Mouse (Mus musculus): ENCODE results near the gene Pafah1b2.
A peak's percentile ranks its signal among the peaks of the same experiment; 100 is the strongest.

The Pafah1b2 gene

DNA sequence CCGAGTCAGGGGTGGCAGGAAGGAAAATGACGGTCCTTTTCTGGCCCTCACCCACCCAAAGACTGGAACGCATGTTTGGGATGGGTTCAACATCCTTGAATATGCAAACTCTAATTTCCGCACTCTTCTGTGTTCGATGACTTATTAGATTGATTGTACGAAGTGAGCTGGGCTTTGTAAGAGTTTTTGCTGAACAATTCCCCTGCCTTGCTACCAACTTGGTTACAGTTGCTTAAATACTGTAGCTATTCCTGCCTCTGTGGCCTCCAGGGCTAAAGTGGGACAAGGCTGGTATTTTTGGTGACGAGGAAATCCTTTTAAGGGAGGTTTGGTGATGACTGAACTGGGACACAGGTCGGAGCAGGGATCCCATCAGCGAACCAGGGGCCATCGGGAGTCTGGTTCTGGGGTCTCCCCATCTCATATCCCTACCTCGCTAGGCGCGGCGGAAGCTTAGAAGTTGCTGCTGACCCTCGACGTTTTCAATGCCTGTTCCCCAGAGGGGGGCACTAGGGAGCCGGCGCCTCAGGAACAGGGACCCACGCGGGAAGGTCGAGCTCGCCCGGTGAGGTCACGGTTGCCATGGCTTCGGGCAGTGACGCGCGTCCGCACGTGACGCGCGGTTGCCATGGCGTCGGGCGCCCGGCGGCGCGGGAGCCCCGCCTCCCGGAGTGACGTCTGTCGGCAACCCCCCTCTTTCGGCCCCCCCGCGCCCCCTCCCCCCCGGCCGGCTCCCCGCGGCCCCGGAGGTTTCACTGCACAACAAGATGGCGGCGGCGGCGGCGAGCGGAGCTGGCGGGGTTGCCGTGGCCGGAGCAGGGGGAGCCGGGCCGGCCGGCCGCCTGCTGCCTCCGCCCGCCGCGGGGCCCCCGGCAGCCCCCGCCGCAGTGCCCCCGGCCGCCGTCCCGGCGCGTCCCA lies at the start of gene Pafah1b2, which contains the start of gene Sik3:
Pafah1b2 (minus strand) TSS at position 600 of the 918 bp plus-strand sequence.
Sik3 (plus strand) TSS at position 730 of the 918 bp plus-strand sequence.
- DNase-seq (ENCODE audit: low spot score), result peak; percentile 96

GRCm38 (mm10) chr9:46061696-46062425 lies 49.4 kb upstream of the Pafah1b2 start:
- DNase-seq (ENCODE audit: low spot score), result no peak

- DNase-seq (ENCODE audit: low spot score), result no peak
Measured at GRCm38 (mm10) chr9:46060249-46060648, 47.8 kb upstream of the Pafah1b2 start.

GRCm38 (mm10) chr9:46058065-46058464 lies 45.6 kb upstream of the Pafah1b2 start:
- DNase-seq (ENCODE audit: low spot score), result no peak

- no peak for DNase-seq (ENCODE audit: low spot score)
Measured at GRCm38 (mm10) chr9:46053014-46053666, 40.6 kb upstream of the Pafah1b2 start.

- no peak for DNase-seq (ENCODE audit: low spot score)
Measured at GRCm38 (mm10) chr9:46050203-46050602, 37.7 kb upstream of the Pafah1b2 start.

GRCm38 (mm10) chr9:46049525-46049924 lies 37.0 kb upstream of the Pafah1b2 start:
- no peak for DNase-seq (ENCODE audit: low spot score)

GRCm38 (mm10) chr9:46046724-46047517 lies 34.4 kb upstream of the Pafah1b2 start:
- DNase-seq (ENCODE audit: low spot score), result peak; percentile 51

- DNase-seq (ENCODE audit: low spot score), result no peak
Measured at GRCm38 (mm10) chr9:46043626-46044025, 31.1 kb upstream of the Pafah1b2 start.

DNA sequence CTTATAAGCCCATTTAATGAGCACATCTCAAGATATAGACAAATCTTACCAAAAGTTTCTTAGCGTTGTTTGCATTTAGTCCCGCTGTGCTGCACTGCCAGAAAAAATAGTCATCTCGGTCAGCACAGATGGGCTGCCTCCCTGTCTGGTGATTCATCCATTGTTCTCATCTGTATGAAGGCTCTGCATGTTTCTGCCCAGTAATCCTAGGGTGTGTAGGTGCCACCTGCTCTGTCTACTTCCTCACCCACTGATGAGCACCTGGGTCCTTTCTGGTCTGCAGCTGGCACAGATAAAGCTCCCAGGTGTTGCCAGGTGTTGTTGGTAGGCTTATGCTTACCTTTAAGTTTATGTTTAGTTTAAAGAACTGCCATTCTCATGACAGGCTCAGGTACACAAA lies 29.9 kb upstream of the Pafah1b2 start:
- DNase-seq (ENCODE audit: low spot score), result no peak

DNA sequence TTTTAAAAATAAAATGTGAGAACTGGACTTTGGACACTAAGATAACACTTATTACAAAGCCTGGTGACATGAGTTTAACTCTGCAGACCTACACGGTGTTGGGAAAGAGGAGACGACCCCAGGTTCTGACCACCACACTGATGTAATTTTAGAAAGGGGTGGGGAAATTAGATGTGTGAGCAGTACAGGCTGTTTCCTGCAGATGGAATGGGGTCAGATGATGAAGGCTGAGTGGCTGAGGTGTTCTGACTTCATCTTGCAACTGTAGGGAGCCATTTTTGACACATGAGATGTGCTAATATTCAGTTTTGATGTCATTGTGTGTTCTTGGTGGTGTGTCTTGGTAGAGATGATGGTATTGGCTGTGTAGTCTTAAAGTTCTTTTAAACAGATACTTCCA lies 28.7 kb upstream of the Pafah1b2 start:
- DNase-seq (ENCODE audit: low spot score), result no peak

DNA sequence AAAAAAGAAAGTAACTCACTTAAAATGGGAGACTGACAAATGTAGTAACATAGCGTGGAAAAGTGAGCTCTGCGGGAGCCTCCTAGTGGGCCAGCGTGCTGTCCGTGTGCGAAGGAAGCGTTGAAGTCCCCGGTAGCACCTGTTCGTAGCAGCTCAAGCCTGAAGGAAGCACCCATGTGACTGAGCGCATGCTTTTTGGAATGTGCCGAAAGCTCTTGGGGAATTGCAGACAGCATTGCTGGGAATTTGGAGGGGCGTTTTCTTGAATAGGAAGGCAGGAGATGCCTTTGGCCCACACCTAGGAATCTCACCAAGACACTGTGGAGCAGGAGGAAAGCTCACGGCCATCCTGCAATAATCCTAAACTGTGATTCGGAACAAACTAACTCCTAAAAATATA lies 26.3 kb upstream of the Pafah1b2 start:
- DNase-seq (ENCODE audit: low spot score), result no peak

- DNase-seq (ENCODE audit: low spot score), result no peak
Measured at GRCm38 (mm10) chr9:46036881-46037280, 24.4 kb upstream of the Pafah1b2 start.

GRCm38 (mm10) chr9:46035290-46035871 lies 22.9 kb upstream of the Pafah1b2 start:
- DNase-seq (ENCODE audit: low spot score), result no peak

DNA sequence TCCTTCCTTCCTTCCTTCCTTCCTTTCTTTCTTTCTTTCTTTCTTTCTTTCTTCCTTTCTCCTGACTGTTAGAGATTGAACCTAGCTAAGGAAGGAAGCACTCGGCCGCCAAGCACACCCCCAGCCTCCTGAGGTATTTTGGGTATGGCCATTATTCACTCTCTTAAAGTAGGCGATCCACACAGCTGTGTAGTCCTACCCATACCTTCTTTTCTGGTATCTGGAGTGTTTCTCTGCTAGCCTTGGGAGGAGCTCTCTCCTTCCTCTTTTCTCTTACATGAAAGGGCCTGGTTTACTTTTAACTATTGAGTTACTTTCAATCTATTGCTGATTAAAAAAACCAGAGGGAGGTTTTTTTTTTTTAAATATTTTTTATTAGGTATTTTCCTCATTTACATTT lies 21.4 kb upstream of the Pafah1b2 start:
- DNase-seq (ENCODE audit: low spot score), result no peak

GRCm38 (mm10) chr9:46033058-46033457 lies 20.6 kb upstream of the Pafah1b2 start:
- DNase-seq (ENCODE audit: low spot score), result no peak

- DNase-seq (ENCODE audit: low spot score), result no peak
Measured at GRCm38 (mm10) chr9:46032190-46032589, 19.7 kb upstream of the Pafah1b2 start.

DNA sequence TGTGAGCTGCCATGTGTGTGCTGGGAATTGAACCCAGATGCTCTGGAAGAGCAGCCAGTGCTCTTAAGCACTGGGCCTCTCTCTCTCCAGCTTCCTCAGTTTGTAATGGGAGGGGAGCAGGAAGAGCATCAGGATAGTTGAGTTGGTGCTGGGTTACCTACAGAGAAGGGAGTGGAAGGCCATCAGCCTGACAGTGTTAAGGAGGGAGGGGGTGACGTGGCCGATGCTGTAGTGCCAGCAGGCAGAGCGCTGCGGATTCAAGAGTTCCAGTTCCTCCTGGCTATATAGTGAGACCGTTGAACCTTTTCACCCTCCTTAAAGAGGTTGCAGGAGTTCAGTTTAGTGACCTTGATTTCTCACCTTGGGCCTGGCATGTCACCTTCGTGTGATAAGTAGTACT lies 18.5 kb upstream of the Pafah1b2 start:
- no peak for DNase-seq (ENCODE audit: low spot score)

- no peak for DNase-seq (ENCODE audit: low spot score)
Measured at GRCm38 (mm10) chr9:46030184-46030583, 17.7 kb upstream of the Pafah1b2 start.

- no peak for DNase-seq (ENCODE audit: low spot score)
Measured at GRCm38 (mm10) chr9:46029534-46029933, 17.0 kb upstream of the Pafah1b2 start.

DNA sequence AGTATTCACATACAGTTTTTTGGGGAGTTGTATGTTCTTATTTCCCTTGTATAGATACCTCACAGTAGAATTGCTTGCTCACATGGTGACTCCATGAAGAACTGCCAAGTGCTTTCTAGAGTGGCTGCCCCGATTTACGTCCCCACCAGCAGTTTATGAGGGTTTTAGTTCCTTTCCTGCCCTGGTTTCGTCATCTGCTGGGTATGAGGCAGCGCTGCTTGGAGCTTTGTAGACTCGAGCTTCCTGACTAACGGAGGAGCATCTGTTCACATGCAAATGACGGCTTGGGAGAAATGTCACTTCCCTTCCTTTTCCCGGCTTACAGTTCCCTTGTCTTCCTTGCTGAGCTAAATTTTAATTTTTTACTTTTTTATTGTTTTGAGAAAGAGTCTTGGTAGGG lies 15.5 kb upstream of the Pafah1b2 start:
- no peak for DNase-seq (ENCODE audit: low spot score)
